Mouse (Mus musculus): ENCODE results near the gene Gfpt1.

DNA sequence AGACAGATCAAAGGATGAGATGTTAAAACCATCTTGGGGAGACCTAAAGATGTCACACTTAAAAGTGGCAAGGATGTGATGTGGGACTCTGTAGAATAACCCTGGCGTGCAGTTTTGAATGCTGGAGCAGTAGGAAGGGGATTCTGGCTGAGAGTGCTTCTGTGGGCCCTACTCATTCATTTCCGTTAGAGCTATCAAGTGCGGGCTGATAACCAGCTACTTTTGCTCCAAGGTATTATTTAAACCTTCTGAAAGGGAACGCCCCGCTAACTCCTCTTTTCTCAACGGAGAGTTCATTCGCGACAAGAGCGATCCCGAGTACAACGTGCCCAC lies 676 bp upstream of the Gfpt1 start:
- TF ChIP-seq CTCF (IDR thresholded peaks at IDR 0.05; ENCODE audit: low read depth, low read length) (no peak), POLR2A (IDR thresholded peaks at IDR 0.05; ENCODE audit: extremely low read depth, insufficient read depth, low read length) (no peak)

Data from liver, adult 2 months (tissue).